Mouse (Mus musculus) cortical plate, adult 2 months (tissue): ENCODE results near the gene Ube2o.

Source experiments
- CTCF ChIP-seq: fragments of 200-500 bp; IDR thresholded peaks from 2 replicates; pipeline ENCODE4 v1.5.1; 2011; ENCODE audit warnings: mild to moderate bottlenecking, control low read depth, low read length; ENCODE audit not compliant: insufficient read depth; ENCODE audit errors: extremely low read depth
- POLR2A ChIP-seq: fragments of 200-500 bp; IDR thresholded peaks from 2 replicates; pipeline ENCODE4 v1.6.1; 2011; ENCODE audit warnings: mild to moderate bottlenecking, low read length, control low read depth; ENCODE audit not compliant: insufficient read depth; ENCODE audit errors: extremely low read depth

DNA sequence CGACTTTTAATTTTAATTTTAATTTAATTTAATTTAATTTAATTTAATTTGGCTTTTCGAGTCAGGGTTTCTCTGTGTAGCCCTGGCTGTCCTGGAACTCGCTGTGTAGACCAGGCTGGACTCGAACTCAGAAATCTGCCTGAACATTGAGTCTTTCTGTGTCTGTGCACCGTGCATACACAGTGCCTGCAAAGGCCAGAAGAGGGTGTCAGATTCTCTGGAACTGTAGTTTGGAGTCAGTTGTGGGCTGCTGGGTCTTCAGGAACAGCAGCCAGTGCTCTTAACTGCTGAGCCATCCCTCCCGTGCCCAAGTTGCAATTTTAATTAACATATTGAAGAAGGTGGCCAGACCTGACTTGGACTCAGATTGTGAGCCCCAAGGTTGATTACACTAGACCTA is 89.9 kb downstream of the Ube2o start:
- no peak for TF ChIP-seq CTCF
- no peak for TF ChIP-seq POLR2A
